Mouse (Mus musculus): Measurements from ENCODE around the gene BC017158.

DNA sequence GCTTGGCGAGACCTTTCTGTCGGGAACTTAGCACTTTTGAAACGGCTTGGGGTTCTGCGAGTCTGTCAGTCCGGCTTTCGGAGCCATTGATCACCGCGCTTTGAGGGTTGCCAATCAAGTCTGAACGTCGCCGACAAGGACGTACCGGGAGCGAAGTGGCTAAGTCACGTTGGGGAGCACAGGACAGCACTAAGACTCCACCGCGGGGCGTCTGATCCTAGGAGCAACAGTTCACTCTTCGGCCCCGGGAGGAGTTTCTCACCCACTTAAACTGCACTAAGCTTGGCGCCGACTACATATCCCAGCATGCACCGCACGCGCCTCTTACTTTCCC is 60.4 kb downstream of the BC017158 start:
- TF ChIP-seq CTCF (IDR thresholded peaks at IDR 0.05; ENCODE audit: borderline replicate concordance, control insufficient read depth, extremely low read depth, insufficient read depth, low read length, poor library complexity) (no peak), POLR2A (IDR thresholded peaks at IDR 0.05; ENCODE audit: control insufficient read depth, extremely low read depth, insufficient read depth, low read length, poor library complexity) (no peak)
